Mouse (Mus musculus) ES-Bruce4 (cell line): ENCODE measurements at regions not wholly inside any gene's neighbourhood (a gene's known extent, or its start where the extent isn't known, plus 50 kb on each side); places are given as distances from the start of the nearest gene placed in this dataset.

Experiments used
- CTCF ChIP-seq: IDR thresholded peaks from one replicate; pipeline ENCODE4 v1.8.1; 2011; ENCODE audit warnings: low read depth, low read length
- EP300 ChIP-seq: IDR thresholded peaks from 2 replicates; pipeline ENCODE4 v1.6.1; 2011; ENCODE audit warnings: low read depth, low read length; ENCODE audit not compliant: insufficient read depth
- POLR2A ChIP-seq: IDR thresholded peaks from one replicate; pipeline ENCODE4 v1.8.1; 2011; ENCODE audit warnings: low read length; ENCODE audit not compliant: insufficient read depth

GRCm38 (mm10) chr5:97289401-97290165 is 102.6 kb downstream of the Naa11 start:
- TF ChIP-seq CTCF (no peak), POLR2A (no peak), EP300 (no peak)
